Mouse (Mus musculus) heart, adult 9 months (tissue): Measurements from ENCODE around the gene Arl4c.

Experiments
- DNase-seq, 2 experiments: peaks; one replicate each; pipeline ENCODE4 v3.0.0; 2022; ENCODE audit warnings: low spot score in 2 of 2

The Arl4c gene

GRCm38 (mm10) chr1:88701870-88702661 is at the start of gene Arl4c:
Gene Arl4c (minus strand): TSS chr1:88702221.
- DNase-seq: peak; percentile 90

- DNase-seq: no peak
These were observed 49.3 kb upstream of the Arl4c start for GRCm38 (mm10) chr1:88751332-88751731.

- no peak for DNase-seq
These were observed 48.6 kb upstream of the Arl4c start for GRCm38 (mm10) chr1:88750576-88750975.

- no peak for DNase-seq
These were observed 48.1 kb upstream of the Arl4c start for GRCm38 (mm10) chr1:88750126-88750525.

- no peak for DNase-seq
These were observed 47.1 kb upstream of the Arl4c start for GRCm38 (mm10) chr1:88749106-88749505.

- peak; percentile 61 to 78 for DNase-seq
These were observed 43.2 kb upstream of the Arl4c start for GRCm38 (mm10) chr1:88745256-88745655.

- DNase-seq: no peak
These were observed 42.2 kb upstream of the Arl4c start for GRCm38 (mm10) chr1:88744261-88744660.

GRCm38 (mm10) chr1:88742372-88742771 is 40.4 kb upstream of the Arl4c start:
- DNase-seq: no peak

- no peak for DNase-seq
These were observed 37.5 kb upstream of the Arl4c start for GRCm38 (mm10) chr1:88739546-88739945.

GRCm38 (mm10) chr1:88738931-88739330 is 36.9 kb upstream of the Arl4c start:
- no peak for DNase-seq

GRCm38 (mm10) chr1:88729496-88729895 is 27.5 kb upstream of the Arl4c start:
- DNase-seq: no peak

- DNase-seq: no peak
These were observed 25.3 kb upstream of the Arl4c start for GRCm38 (mm10) chr1:88727369-88727768.

GRCm38 (mm10) chr1:88725716-88726115 is 23.7 kb upstream of the Arl4c start:
- DNase-seq: no peak

GRCm38 (mm10) chr1:88720626-88721229 is 18.7 kb upstream of the Arl4c start:
- DNase-seq: no peak

- no peak for DNase-seq
These were observed 16.5 kb upstream of the Arl4c start for GRCm38 (mm10) chr1:88718563-88718962.

GRCm38 (mm10) chr1:88717736-88718135 is 15.7 kb upstream of the Arl4c start:
- no peak for DNase-seq

GRCm38 (mm10) chr1:88712011-88712410 is 10.0 kb upstream of the Arl4c start:
- DNase-seq: no peak

- DNase-seq: no peak
These were observed 6.8 kb upstream of the Arl4c start for GRCm38 (mm10) chr1:88708646-88709305.

GRCm38 (mm10) chr1:88708191-88708590 is 6.2 kb upstream of the Arl4c start:
- DNase-seq: no peak

- DNase-seq: no peak
These were observed 5.5 kb upstream of the Arl4c start for GRCm38 (mm10) chr1:88707536-88707935.

- peak; percentile 79 to 86 for DNase-seq
These were observed 3.8 kb upstream of the Arl4c start for GRCm38 (mm10) chr1:88705799-88706198.

- peak in 1 of 2 experiments; percentile 17 for DNase-seq
These were observed 3.0 kb upstream of the Arl4c start for GRCm38 (mm10) chr1:88705050-88705449.
